Mouse (Mus musculus) intestine, embryonic 14.5 days (tissue): ENCODE results near the gene Cmss1. TPM values are rescaled to one million over a fixed set of nuclear protein-coding genes. Genes with fewer than 3 reads are reported as not detected.

Source experiments
- ATAC-seq: fragments of 200-750 bp; cut with Nextera tagmentation; replicated peaks from 2 replicates; pipeline ENCODE4 v1.8.0; 2017; ENCODE audit warnings: low read depth, moderate number of reproducible peaks, moderate TSS enrichment, moderate library complexity; ENCODE audit not compliant: low FRiP score, low TSS enrichment
- DNase-seq: peaks from one replicate; pipeline ENCODE4 v3.0.0-alpha.2; 2018; ENCODE audit warnings: low spot score
- H3K27ac ChIP-seq: fragments of 300-500 bp; sonication (generic); 2 replicates; pipeline ENCODE4 v1.5.1; 2014; ENCODE audit warnings: low read depth, mild to moderate bottlenecking, control low read depth
- H3K27me3 ChIP-seq: fragments of 300-500 bp; sonication (generic); replicated peaks from 2 replicates; pipeline ENCODE4 v1.6.1; 2014; ENCODE audit warnings: low read length, control low read depth; ENCODE audit not compliant: control insufficient read depth, insufficient read depth
- H3K36me3 ChIP-seq: fragments of 300-500 bp; sonication (generic); 2 replicates; pipeline ENCODE4 v1.6.1; 2014; ENCODE audit warnings: low read length, control low read depth; ENCODE audit not compliant: control insufficient read depth, insufficient read depth
- H3K4me1 ChIP-seq: fragments of 300-500 bp; sonication (generic); replicated peaks from 2 replicates; pipeline ENCODE4 v1.6.1; 2014; ENCODE audit warnings: low read length, control low read depth, mixed read lengths; ENCODE audit not compliant: control insufficient read depth, insufficient read depth
- H3K4me2 ChIP-seq: fragments of 300-500 bp; sonication (generic); 2 replicates; pipeline ENCODE4 v1.6.1; 2014; ENCODE audit warnings: low read length
- H3K4me3 ChIP-seq: fragments of 300-500 bp; sonication (generic); 2 replicates; pipeline ENCODE4 v1.5.1; 2014; ENCODE audit warnings: low read depth, low read length, control low read depth, mixed read lengths
- H3K9ac ChIP-seq: fragments of 300-500 bp; sonication (generic); 2 replicates; pipeline ENCODE4 v1.6.1; 2014; ENCODE audit warnings: mild to moderate bottlenecking, low read length
- H3K9me3 ChIP-seq: fragments of 300-500 bp; sonication (generic); 2 replicates; pipeline ENCODE4 v1.6.1; 2016; ENCODE audit warnings: low read length, control low read depth; ENCODE audit not compliant: control insufficient read depth
- WGBS: fragments of 180-500 bp; shearing (Covaris S2); extraction: QIAGEN DNeasy Blood & Tissue Kit; methylation state at CpG from one replicate; pipeline ENCODE4 v1.1.7; 2014; 5-methylcytosine and 5-hydroxymethylcytosine counted together
- polyA plus RNA-seq: library from polyadenylated mRNA; unstranded; fragments of >200 nt; fragmentation: Nextera tagmentation; extraction: Ambion mirVana; gene quantifications from 2 replicates; pipeline ENCODE4 v1.2.1, GENCODE M21; 2014

Gene Cmss1
- polyA plus RNA-seq, 1 experiment from 2014 or later: 56.0 TPM

- H3K27ac ChIP-seq: no peak overlapping the region
- ATAC-seq (no peak), DNase-seq (no peak)
- no peak overlapping the region for H3K4me3 ChIP-seq
- H3K9me3 ChIP-seq: peaks cover 2% of the 10 kb centered on the region; the same call in 1 of the 2 replicates
- H3K9ac ChIP-seq: no peak overlapping the region
- H3K27me3 ChIP-seq: no peaks in the 10 kb centered on the region
- 0 out of 2 replicates have a peak, but pooled peaks cover 6% of the 10 kb centered on the region for H3K4me1 ChIP-seq
- H3K4me2 ChIP-seq: no peak overlapping the region
- H3K36me3 ChIP-seq: no peaks in the 10 kb centered on the region
- WGBS: 93% methylated on average over 13 of the region's 13 CpGs
Observed at GRCm38 (mm10) chr16:57269751-57270150, 336.9 kb downstream of the Cmss1 start.

DNA sequence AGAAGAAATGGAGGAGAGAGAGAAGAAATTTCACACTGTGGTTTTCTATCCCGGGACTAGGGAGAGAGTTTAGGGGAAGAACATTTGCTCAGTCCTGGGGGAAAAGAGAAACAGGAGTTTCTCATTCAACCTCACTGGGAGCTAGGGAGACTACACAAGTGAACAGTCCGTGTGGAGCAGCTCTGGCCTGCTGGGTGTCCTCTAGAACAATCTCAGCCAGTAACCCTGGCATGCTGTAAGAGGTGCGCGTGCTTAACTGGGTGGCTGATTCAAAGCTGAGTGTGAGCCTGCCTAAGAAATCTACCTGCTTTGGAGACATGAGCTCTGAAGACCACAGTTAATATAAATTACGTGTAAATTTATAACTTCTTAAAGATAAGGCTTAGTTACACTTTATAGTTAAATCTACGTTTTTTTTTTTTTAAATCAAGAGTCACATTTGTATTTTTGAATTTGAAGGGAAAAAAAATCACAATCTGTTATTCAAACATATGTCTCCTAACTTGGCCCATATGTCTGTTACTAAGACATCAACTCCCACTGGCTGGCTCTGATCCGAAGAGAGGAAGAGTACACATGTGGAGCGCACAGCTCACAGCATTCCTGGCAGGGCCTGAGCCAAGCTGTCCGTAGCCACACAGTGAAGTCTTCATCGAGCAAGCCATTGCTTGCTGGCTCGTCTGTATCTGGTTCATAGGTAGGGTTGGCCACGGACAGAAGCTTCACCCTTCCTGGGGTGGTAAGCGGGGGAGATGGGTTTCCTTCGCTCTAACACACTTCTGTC, 338.4 kb downstream of the Cmss1 start:
- Histone ChIP-seq H3K4me1 (0 out of 2 replicates have a peak, but pooled peaks cover 6% of the 10 kb centered on the region), H3K27ac (0 out of 2 replicates have a peak overlapping the region, but pooled peaks have one; percentile 23), H3K4me2 (no peak overlapping the region), H3K9me3 (peaks cover 4% of the 10 kb centered on the region; the same call in 1 of the 2 replicates), H3K36me3 (no peaks in the 10 kb centered on the region), H3K4me3 (no peak overlapping the region), H3K27me3 (no peaks in the 10 kb centered on the region), H3K9ac (no peak overlapping the region)
- DNase-seq (no peak), ATAC-seq (no peak)
- 86% methylated on average over 14 of the region's 14 CpGs for WGBS

GRCm38 (mm10) chr16:57267068-57267467, 339.6 kb downstream of the Cmss1 start:
- H3K36me3 ChIP-seq: no peaks in the 10 kb centered on the region
- H3K27ac ChIP-seq: peak overlapping the region; percentile 23
- no peak overlapping the region for H3K9ac ChIP-seq
- no peak overlapping the region for H3K4me3 ChIP-seq
- 11% methylated on average over 1 of the region's 1 CpGs for WGBS
- no peak for ATAC-seq
- no peak overlapping the region for H3K4me2 ChIP-seq
- DNase-seq: no peak
- H3K4me1 ChIP-seq: 0 out of 2 replicates have a peak, but pooled peaks cover 6% of the 10 kb centered on the region
- no peaks in the 10 kb centered on the region for H3K27me3 ChIP-seq
- H3K9me3 ChIP-seq: peaks cover 4% of the 10 kb centered on the region; the same call in 1 of the 2 replicates

GRCm38 (mm10) chr16:57260152-57260551, 346.5 kb downstream of the Cmss1 start:
- Histone ChIP-seq H3K27me3 (no peaks in the 10 kb centered on the region), H3K4me2 (no peak overlapping the region), H3K9me3 (peaks cover 4% of the 10 kb centered on the region; the same call in 1 of the 2 replicates), H3K36me3 (no peaks in the 10 kb centered on the region), H3K27ac (no peak overlapping the region), H3K9ac (no peak overlapping the region), H3K4me1 (no peaks in the 10 kb centered on the region), H3K4me3 (no peak overlapping the region)
- ATAC-seq: no peak
- WGBS: 78% methylated on average over 10 of the region's 10 CpGs
- no peak for DNase-seq

DNA sequence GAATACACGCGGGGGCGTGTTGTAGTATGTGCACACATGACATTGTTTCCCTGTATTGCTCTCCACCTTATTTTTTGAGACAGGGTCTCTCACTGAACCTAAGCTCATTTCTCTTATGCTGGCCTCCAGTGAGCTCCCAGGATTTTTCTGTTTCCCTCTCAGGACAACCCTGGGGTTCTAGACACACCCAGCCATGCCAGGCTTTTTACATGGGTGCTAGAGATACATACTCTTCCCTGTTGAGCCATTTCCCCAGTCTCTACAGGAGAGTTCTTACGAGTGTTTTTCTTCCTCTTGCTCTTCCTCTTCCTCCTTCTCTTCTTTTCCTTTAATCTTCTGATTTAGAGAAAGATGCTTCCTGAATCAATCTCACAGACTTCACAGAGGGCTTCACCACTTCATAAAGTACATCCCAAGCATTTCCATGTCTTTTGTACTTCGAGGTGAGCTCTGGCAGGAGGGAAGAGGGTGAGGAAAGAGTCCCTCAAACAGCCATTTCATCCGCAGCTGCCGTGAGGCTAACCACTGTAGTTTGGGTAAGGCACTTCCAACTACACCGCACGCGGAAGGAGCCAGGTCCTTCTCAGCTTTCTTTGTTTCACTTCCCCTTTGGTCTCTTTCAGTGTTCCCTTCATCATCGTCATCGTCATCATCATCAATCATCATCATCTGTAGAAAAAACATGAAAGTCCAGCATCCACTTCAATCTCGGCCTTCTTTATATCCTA, 347.1 kb downstream of the Cmss1 start:
- no peaks in the 10 kb centered on the region for H3K9me3 ChIP-seq
- H3K36me3 ChIP-seq: no peaks in the 10 kb centered on the region
- WGBS: 87% methylated on average over 13 of the region's 13 CpGs
- no peaks in the 10 kb centered on the region for H3K27me3 ChIP-seq
- H3K4me2 ChIP-seq: no peak overlapping the region
- no peak for DNase-seq
- H3K4me1 ChIP-seq: no peaks in the 10 kb centered on the region
- no peak overlapping the region for H3K9ac ChIP-seq
- ATAC-seq: no peak
- no peak overlapping the region for H3K27ac ChIP-seq
- no peak overlapping the region for H3K4me3 ChIP-seq

Other genes with a start within 250 kb of the Cmss1 start
- 2.9 and 3.2 TPM in 2 replicates for gene Col8a1, start 147.9 kb upstream of the Cmss1 start, polyA plus RNA-seq